Mouse (Mus musculus): Measurements from ENCODE around the gene Pakap.

GRCm38 (mm10) chr4:57607247-57607942 lies 39.4 kb downstream of the Pakap start:
- TF ChIP-seq CTCF (IDR thresholded peaks at IDR 0.05; ENCODE audit: low read depth) (peak; percentile 65), EP300 (IDR thresholded peaks at IDR 0.05; ENCODE audit: low read depth) (no peak)

Measured in liver, embryonic 14.5 days (tissue).